Mouse (Mus musculus) erythroid progenitor cell, adult 5-6 weeks (primary cell): Measurements from ENCODE around the gene Gm21915. TPM values are rescaled to one million over a fixed set of nuclear protein-coding genes. Genes with fewer than 3 reads are reported as not detected.

Experiments
- ATAC-seq: replicated peaks from 2 replicates; pipeline ENCODE4 v1.8.0; 2016; ENCODE audit warnings: moderate number of reproducible peaks, mild to moderate bottlenecking, moderate TSS enrichment, inconsistent platforms; ENCODE audit not compliant: poor library complexity, low FRiP score, severe bottlenecking
- total RNA-seq, 2 experiments: library from RNA; stranded (forward) in 1 of 2; stranded (reverse) in 1 of 2; fragments of 150-400 nt in 1 of 2; fragments of 186-747, 209-891 nt in 1 of 2; gene quantifications; 2 replicates each; pipeline versions ENCODE4 v1.2.3 to v1.2.4; 2015 to 2017; ENCODE audit warnings: low replicate concordance in 2 of 2

The Gm21915 gene
- total RNA-seq, 2 experiments from 2014 or later = not detected

GRCm38 (mm10) chr9:40709587-40709986, 39.2 kb downstream of the Gm21915 start:
- no peak for ATAC-seq

DNA sequence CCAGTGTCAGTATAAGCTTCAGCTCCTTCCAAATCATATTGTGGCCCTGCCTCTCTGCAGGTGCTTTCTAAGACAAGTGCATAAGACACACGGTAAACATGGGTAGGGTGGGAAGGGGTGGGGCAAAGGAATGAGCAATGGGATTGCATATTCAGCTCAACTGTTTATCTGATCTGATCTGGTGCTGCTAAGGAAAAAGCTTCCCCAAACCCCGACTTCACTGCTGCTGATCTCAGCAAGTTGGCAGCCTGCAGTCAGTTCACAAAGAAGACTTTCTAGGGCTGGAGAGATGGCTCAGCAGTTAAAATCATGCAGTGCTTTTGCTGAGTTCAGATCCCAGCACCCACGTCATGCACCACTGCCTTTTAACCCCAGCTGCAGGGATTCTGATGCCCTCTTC, 39.6 kb downstream of the Gm21915 start:
- no peak for ATAC-seq

DNA sequence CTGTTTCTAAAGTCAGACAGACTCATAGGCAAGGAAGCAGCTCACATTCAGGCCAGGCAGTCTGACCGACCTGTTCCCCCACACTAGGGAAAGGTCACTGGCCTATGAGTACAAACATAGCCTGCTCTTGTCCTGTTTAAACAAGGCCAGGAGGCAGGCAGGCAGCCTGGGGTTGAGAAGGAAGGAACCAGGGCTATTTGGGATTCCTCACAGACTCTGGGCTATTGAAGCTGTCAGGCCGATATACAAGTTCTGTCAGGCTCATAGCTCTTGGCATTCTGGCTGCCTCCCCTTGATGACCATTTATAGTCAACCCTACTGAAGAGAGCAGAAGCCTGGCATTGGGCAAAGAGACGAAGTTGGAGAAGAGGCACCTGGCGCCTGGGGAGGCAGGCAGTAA, 41.2 kb downstream of the Gm21915 start:
- ATAC-seq = no peak

- no peak for ATAC-seq
Measured at GRCm38 (mm10) chr9:40717182-40717874, 46.9 kb downstream of the Gm21915 start.

DNA sequence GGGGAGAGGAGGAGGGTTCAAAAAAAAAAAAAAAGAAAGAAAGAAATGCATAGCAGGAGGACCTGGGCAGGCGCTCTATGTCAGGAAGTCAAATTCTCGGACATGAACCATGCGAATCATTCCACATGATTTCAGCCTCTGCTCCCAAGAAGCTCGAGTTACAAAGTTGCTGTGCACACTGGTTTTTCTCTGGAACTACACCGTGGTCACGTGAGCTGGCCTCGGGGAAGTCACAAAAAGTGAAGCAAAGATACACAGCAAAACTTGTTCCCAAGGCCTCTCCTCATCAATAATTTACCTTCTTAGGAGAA, 47.4 kb downstream of the Gm21915 start:
- ATAC-seq = no peak

Other genes with a start within 250 kb of the Gm21915 start
- 5.4 and 12.3 TPM in 2 replicates for gene Gramd1b, start 139.2 kb upstream of the Gm21915 start, total RNA-seq (2015; ENCODE audit: low replicate concordance)
- 1.1 and 1.7 TPM in 2 replicates for gene Gramd1b, start 139.2 kb upstream of the Gm21915 start, total RNA-seq (2017; ENCODE audit: low replicate concordance)
- gene Clmp, start 15.3 kb downstream of the Gm21915 start, total RNA-seq (2015; ENCODE audit: low replicate concordance) = not detected in 2 replicates
- gene Clmp, start 15.3 kb downstream of the Gm21915 start, total RNA-seq (2017; ENCODE audit: low replicate concordance) = 1.3 TPM in 1 of 2 replicates, not detected in the other
- gene Hspa8, start 130.4 kb downstream of the Gm21915 start, total RNA-seq (2015; ENCODE audit: low replicate concordance) = 753 and 884 TPM in 2 replicates
- gene Hspa8, start 130.4 kb downstream of the Gm21915 start, total RNA-seq (2017; ENCODE audit: low replicate concordance) = 686 and 716 TPM in 2 replicates
- not detected in 2 replicates for gene Bsx, start 203.5 kb downstream of the Gm21915 start, total RNA-seq (2015; ENCODE audit: low replicate concordance)
- gene Bsx, start 203.5 kb downstream of the Gm21915 start, total RNA-seq (2017; ENCODE audit: low replicate concordance) = not detected in 2 replicates